Mouse (Mus musculus) bone marrow, adult 2 months (tissue): ENCODE measurements around the gene Bco2.

Source experiments
- CTCF ChIP-seq: fragments of 200-500 bp; IDR thresholded peaks from 2 replicates; pipeline ENCODE4 v1.5.1; 2011; ENCODE audit warnings: low read length, control low read depth; ENCODE audit not compliant: control insufficient read depth, insufficient read depth
- POLR2A ChIP-seq: fragments of 200-500 bp; IDR thresholded peaks from 2 replicates; pipeline ENCODE4 v1.6.1; 2011; ENCODE audit warnings: low read depth, mild to moderate bottlenecking, control low read depth, low read length, borderline replicate concordance; ENCODE audit not compliant: control insufficient read depth

- TF ChIP-seq CTCF (no peak), POLR2A (no peak)
Observed at GRCm38 (mm10) chr9:50552206-50552605, 2.8 kb downstream of the Bco2 start.
